Mouse (Mus musculus) adrenal gland, adult 2 months (tissue): ENCODE measurements at regions not wholly inside any gene's neighbourhood (a gene's known extent, or its start where the extent isn't known, plus 50 kb on each side); places are given as distances from the start of the nearest gene placed in this dataset.

Experiments used
- DNase-seq: peaks from one replicate; pipeline ENCODE4 v3.0.0; 2021

DNA sequence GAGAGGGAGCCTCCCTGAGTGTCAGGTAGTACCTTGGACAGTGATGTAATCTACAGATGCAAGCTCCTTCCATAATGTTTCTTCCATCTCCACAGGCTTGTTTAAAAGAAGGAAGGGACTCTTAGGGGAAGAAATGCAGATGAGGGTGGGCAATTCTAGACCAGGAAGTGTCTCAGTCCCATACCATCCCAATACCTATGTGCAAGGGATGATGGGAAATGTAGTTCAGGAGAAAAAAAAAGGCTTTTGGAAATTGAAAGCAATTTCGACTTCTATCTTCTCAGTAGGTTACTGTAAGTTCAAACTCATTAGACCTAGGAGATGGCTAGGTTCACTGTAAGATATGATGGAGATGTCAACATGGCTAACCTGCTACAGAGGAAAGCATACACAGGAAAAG, 68.3 kb downstream of the Cd83 start:
- DNase-seq, result no peak

DNA sequence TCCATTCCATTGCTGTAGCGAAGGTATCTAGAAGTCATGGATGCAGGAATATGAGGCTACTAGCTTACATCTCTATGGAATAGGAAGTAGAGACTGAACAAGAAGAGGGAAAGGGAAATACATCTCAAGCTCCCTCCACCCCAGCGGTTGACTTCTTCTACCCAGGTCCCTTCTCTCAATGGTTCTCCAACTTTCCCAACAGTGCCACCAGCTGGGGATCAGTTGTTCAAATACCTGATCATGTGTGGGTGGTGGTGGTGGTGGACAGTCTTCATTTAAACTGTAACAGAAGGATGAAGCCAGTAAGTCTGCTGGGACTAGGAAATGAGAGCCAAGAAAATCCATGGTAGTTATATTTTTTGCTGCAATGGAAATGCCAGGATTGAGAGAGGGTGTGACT, 70.4 kb downstream of the Cd83 start:
- no peak for DNase-seq

DNA sequence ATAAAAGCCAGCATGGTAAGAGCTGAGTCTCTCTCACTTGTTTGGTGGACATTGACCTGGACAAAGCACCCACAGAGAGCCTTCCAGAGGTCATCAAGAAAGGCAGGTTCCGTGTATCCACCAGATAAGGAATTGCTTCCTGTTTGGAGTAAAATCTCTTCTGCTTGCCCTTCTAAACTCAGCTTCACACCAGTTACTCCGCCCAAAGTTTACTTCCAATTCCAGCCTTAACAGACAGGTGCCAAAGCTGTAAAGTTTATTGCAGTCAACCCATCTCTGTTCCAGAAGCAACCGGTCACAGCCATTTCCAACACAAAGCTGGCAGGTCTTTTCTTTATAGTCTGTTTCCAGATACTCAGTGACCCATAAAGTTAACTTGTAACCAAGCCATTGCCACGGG, 76.4 kb downstream of the Cd83 start:
- DNase-seq, result peak; percentile 6

DNA sequence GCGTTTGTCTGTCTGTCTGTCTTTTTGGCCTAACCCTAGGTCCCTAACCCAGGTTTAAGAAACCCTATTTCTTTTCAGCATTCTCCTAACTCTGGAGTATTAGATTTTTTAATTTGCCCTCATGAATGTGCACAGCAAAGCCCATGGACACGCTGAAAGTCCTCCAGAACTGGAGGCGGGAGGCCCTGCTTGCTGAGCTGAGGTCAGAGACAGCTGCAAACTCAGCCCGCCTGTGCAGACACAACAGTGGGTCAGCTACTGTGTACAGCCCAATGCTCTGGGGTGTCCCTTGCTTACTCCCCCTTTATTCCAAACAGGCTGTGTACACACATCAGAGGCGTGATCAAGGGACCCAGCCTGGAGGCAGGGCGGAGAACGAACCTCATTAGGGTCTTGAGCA, 76.8 kb downstream of the Cd83 start:
- DNase-seq, result no peak

DNA sequence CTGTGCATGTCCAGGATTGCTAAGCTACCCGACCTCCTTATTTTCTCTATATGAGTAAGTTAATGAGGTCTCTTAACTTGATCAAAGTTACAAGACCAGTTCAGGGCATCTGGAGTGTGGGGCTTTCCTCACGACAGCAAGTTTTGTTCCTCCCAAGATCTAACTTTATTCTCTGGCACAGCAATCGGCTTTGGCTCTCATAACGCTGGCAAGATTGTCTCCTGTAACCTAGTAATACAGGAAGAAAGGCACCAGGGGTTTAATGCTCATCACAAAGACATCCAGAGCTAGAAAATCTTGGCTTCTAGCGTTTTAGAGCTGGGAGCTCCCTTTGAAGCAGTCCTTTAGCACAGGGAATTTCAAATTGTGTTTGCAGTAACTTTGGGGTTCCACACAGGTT, 77.5 kb downstream of the Cd83 start:
- DNase-seq, result no peak

DNA sequence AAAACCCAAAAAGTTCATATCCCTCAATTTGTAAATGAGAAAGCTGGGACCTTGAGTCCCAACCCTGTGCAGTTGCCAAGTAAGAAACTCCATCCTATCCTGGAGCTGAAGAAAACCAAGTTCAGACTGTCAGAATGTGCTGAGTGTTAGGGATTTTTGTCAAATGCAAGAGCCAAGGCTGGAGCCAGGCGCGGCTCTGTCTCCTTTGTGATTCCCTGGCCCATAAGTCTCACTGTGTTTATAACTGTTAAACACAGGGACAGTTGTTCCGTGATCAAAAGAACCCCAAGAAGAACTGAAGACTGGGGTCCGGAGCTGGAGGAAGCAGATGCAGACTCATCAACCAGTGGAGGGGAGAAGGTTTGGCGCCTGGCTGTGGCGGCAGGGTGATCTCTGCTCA, 78.0 kb downstream of the Cd83 start:
- DNase-seq, result no peak

DNA sequence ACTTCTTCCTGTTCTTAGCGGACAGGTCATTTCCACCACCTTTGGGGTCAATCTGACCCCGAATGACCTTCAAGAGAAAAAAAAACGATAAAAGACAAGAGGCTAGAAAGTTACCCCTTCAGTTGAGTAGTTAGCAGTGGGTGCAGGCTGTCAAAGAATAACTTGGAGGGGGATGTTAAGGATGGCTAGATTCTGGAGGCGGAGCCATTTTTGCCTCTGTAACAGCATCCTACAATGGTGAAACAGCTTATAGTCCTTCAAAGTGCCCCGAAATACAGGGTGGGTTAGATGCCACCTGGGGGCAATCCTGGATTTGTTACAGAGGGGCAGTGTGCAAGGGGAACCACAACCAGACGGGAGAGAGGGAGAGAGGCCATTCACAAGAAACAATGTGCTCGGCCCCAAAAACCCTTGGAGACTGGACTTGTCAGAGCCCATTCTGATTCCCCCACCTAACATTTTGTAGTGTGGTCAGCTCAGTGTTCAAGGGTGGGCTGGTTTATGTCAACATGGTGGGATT, 79.1 kb downstream of the Cd83 start:
- no peak for DNase-seq

DNA sequence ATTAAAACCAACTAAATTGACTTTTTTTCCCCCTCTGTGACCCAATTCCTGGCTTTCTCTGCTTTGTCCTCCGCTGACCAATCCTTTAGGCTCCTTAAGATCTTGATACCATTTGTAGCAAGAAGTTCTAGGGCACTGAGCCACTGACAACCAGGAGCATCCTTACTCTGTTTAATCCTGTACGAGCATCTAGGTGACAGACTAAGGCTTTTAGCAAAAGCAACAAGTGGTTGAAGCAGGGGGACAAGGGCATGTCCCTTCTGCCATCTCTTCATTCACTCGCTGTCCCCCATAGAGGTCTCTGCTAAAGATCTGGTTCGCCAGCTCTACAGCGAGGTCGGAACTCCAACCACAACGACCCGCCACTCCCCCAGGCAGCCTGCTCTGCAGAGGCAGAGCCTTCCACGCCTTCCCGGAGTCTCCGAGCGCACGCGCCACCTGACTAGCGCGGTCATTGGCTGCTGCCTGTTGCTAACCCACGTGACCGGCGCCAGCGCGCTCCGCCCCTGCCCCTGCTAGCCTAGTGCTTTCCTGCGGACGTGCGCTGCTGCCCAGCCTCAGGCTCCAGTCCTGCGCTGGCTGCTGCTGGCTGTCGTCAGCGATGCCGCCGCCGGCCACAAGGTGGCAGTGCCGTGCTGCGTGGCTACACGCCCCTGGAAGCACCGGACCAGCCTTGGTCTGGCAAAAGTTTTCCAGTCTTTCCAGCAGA, 79.7 kb downstream of the Cd83 start:
- DNase-seq, result peak; percentile 100

DNA sequence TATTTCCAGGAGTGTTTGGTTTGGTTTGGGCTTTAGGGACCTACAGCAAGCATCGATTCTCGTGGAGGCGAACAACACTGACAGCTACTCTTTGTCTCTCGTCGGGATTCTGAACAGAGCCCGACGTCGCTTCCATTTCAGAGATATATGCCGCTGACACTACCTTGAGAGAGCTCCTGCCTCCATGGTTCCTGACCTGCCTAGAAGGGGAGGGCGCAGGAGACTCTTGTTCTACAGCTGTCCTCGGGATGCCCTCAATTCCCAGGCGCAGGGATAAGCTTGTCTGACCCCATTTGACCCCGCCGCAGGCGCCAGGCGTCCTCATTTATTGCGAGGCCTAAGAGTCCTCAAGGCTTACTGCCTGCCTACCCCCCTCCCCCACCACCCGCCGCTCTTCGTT, 80.5 kb downstream of the Cd83 start:
- DNase-seq, result peak; percentile 43

DNA sequence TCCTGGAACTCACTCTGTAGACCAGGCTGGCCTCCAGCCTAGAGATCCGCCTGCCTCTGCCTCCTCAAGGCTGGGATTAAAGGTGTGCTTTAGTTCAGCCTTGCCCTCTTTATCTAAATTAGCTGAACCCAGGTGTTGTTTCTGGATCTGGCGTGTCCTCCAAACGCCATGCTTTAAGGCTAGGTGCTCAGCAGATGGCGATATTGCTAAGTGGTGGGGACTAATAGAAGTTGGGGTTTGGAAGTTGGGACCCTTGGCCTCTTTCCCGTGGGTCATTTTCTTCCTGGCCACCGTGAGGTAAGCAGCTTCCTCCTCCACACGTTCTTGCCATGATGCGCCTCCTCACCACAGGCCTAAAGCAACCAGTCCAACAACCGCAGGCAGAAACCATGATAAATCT, 91.3 kb downstream of the Cd83 start:
- DNase-seq, result no peak

DNA sequence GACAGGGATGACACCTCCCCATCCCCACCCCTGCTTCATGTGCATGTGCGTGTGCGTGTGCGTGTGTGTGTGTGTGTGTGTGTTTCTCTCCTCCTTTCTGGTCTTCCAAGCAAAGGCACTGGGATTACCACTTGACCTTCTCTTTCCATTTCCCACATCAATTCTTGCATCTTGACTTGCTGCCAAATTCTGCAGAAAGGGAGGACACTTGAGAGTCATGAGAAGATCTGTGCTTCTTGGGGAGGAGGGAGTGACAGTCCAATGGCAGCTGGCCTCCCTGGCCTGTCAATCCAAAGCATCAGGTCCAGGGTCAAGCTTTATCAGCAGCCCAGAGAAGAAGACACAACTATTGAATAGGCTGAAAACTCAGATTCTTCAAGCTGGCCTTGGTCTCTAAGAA, 102.7 kb downstream of the Cd83 start:
- DNase-seq, result no peak

DNA sequence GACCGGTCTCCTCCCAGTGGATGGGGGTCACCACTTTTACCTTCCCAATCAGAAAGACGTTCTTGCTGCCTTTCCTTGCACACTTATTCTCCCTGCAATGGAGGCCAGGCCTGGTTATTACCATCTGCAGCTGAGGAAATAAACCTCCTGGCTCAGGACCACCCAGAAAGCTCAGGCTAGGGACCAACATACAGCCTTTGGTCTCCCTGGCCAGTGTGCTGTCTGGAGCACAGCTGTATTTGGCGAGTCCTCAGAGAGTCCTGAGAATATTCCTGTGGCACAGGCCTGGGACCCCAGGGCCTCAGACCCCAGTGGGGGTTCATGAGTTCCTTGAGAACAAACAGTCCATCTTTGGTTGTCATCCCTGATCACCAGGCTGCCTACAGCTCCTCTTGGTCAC, 107.4 kb downstream of the Cd83 start:
- no peak for DNase-seq

DNA sequence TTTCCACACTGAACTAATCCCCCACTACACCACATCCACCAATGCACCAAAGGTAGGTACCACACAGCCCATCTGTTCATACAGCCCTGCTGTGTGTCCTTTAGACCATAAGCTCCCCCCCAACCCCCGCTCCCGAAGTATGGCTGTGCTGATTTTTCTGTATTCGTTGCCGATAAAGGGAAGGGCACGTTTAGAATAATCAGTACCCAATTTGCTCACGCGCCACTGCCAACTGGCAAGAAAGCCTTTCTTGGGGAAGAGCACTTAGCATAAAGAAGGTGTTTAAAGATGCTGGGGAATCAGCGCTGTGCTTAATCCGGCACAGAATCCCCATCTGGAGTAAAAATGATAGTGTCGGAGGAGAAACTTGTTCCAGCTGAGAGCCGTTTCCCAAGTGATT, 111.4 kb downstream of the Cd83 start:
- DNase-seq, result no peak

DNA sequence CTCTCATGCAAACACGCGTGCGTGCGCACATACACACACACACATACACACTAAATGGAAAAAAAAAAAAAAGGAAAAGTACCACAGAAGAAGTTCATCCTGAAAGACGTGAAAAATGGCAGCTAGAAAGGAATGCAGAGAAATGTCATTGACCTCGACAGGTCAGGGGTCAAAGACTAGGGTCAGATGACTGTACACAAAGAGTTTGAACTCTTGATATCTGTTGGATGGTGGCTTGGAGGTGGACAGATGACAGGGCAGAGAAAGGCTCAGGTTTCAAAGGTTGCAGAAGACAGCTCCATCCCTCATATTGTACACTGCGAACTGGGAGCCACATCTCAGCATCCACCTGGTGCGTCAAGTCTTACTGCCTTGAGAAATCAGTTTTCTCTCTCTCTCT, 112.5 kb downstream of the Cd83 start:
- DNase-seq, result no peak

DNA sequence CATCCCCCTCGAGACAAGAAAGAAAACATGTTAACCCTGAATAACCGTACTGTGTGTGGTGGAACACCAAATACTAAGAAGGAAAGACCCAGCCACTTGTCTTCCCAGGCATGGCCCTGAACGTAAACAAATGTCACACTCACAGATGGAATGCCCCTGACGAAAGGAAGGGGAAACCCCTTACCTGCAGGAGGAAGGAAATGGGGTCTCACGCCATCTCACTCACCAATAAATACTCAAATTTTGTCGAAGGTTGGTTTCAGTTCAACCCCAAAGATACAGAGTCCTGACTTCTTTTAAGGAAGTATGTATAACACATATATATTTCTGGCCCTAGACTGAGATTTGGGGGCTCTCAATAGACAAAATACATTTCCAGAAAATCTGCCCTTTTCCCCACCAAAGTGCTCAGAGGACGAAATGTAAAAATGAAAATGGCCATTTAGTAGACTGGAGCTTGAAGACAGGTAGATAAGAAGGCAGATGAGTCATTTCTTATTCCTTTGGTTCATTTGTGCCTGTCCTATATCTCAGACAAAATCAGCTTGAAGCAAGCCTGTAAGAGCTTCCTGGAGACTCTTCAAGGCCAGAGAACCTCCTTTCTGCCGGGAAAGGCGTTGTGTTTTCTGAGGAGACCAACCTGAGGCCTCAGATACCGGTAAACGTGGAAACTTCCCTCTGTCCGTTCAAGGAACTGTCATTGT, 114.1 kb downstream of the Cd83 start:
- no peak for DNase-seq

DNA sequence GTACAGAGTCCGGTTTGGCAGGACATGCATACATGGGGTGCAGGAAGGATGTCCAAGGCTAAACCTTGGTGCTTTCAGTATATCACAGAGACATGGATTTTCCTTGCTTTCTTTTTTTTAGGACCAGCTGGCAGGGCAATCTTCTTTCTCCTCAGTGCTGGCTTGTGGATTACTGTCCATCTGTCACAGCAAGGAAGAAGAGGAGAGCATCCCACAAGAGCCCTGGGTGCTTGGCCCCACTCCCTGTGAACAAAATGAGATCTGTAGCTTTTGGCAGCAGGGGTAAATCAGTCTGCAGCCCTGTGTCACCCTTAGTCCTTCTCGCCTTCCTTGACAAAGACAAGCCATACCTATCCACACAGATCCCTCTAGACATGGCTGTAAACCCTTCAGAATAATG, 115.5 kb downstream of the Cd83 start:
- no peak for DNase-seq

DNA sequence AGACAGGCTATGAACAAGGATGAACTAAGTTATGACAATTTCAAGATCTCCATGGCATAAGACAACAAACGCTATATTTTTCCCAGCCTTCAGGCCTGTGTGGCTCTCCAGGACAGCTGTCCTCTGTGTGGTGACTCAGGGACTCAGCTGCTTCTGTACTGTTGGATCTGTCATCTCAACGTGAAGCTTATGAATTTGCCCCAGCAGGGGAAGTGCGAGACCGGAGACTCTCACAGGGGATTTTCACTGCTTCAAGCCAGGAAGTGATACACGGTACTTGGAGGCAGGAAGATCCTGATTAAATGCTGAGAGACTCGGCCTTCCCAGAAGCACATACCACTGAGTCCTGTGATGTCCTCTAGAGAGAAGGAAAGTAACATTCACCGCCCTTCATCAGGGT, 116.2 kb downstream of the Cd83 start:
- DNase-seq, result no peak

DNA sequence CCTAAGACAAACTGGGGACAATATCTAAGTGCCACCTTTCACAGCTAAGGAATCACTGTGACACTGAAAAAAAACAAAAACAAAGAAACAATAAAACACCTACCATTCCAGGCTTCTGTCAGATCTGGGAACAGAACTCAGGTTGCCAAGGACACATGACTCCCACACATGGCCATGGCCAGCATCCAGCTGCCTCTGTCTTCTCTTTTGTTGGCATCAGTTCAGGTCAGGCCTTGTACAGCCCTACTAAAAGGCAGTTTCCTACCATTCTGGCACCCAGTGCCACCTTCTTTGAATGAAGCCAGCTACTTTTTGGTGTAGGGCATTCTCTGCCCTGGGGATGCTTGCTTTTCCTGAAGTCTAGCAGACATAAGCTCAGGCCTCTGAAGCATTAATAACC, 118.8 kb downstream of the Cd83 start:
- peak; percentile 87 for DNase-seq

DNA sequence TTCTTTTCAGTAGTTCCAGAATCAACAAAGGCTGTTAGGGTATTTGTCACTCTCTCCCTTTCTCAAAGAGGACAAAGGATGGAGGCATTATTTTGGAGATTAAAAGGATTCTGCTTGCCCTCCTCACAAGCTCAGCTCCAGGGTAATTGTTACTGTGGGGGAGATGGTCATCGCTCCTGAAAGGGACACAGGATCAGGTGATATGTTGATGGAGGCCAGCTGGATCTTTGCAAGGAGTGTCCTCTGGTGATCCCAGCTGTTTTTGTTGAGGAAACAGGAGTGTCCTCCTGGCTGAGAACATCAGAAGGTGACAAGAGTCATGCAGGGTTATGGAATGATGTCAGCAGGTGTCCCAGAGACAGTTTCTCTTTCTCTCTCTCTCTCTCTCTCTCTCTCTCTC, 119.7 kb downstream of the Cd83 start:
- no peak for DNase-seq

DNA sequence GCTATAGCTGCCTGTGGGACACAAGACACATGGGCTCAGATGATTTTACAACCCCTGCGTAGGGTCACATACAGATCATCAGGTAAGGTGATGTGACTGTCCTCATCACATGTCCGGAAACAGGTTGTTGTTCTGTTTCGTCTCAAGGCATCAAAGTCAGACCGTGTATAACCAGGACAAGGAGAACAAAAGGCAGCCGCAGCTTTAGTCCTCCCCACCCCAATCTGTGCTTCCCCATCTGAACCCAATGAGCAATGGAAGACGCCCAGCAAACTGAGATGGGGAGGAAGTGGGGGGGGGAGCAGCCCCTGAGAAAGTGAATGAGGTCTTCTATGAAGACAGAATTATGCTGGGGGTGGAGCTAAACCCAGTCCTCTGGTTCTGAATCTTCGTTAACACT, 121.7 kb downstream of the Cd83 start:
- no peak for DNase-seq

DNA sequence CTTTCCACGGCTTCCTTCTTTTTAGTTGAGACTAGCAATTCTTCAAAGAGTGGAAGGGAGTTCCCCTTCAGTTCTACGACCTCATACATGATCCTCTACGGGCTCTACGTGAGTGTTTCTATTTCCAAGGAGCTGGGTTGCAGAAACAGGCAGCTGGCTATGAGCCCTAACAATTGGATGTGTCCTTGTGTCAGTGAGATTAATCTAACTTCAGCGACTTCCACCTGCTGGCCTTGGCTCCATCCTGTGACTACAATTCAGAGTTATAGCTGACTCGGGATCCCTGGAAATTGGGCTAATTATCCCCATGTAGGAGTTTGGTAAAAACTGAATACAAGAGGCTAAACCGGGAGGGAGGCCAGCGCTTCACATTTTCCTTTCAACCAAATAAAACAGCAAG, 122.8 kb downstream of the Cd83 start:
- peak; percentile 26 for DNase-seq

DNA sequence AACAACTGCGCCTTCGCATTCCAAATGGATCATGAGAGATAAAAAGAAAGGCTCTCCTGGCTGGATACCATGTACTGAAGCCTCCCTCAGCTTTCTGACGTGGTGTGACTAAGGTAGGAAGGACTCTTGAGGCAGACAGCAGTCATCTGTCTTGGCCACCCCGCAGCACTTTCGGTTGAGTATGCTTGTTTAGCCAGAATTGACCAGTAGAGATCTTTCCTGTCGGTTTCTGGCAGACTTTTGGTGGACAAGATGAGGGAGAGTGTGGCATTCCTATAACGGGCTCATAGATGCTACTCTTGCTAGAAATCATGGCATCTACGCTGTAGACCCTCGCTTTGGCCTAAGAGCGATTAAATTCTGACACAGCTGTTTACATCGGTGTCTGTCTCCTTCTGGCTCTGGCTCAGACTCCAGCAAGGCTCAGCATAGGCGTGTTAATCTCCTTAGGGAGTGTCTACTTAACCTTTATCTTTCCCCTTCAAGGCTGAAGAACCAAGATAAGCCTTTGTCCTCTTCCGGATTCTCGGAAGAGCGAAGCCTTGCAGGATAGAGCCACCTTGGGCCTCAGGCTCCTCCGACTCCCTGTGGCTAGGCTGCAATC, 123.6 kb downstream of the Cd83 start:
- no peak for DNase-seq

DNA sequence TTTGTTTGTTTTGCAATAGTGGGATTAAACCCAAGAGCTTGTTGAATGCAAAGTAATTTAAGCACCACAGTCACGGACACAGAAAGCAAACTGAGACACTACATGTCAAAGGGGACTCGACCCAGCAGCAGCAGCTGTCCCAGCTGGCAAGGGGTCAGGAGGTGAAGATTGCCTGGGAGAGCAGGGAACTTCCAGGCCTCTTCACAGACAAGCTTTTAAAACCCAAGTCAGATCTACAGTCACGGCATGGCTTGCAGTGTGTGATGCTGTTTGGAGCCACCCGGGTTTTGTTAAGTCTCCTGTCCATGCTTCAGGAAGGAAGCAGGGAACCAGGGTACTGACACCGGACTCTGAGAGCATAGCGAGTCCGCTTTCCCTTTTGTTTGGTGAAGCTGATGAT, 125.4 kb downstream of the Cd83 start:
- DNase-seq, result no peak

DNA sequence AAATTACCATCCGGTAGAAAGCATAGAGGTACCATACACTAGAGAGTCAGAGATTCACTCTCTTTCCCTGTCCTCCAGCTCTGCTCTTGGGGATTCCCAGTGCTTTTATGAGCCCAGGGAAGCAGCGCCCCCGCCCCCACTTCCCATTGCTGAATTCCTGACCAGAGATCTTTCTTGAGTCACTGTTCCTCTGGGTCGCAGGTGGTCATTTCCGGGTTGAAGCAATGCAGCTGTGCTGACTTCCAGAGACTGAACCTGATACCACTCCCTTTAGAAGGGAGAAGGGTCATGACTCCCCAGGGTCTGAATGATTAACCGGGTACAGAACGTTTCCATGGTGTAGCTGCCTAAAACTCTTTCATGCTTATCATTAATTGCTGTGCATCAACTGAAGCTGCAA, 128.9 kb downstream of the Cd83 start:
- DNase-seq, result peak; percentile 23
